Mouse (Mus musculus) kidney, postnatal 25 days (tissue): ENCODE results near the gene Zmiz1.
A peak's percentile ranks its signal among the peaks of the same experiment; 100 is the strongest.

Experiments used
- DNase-seq, 2 experiments: peaks; one replicate each; pipeline ENCODE4 v3.0.0; 2021; ENCODE audit warnings: mixed read lengths in 2 of 2

The Zmiz1 gene

DNA sequence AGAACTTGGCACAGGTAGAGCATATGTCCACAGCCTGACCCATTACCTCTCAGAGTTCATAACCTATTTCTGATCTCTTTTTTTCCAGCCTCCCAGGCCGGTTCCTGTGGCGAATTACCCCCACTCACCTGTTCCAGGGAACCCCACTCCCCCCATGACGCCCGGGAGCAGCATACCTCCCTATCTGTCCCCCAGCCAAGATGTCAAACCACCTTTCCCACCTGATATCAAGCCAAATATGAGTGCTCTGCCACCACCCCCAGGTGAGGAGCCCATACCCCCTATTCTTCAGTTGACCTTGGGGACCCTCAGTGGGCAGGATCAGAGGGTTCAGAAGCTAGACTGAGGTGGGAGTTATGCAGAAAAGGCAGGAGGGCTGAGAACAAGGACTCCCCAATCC lies 192.1 kb downstream of the Zmiz1 start:
- DNase-seq = no peak

DNA sequence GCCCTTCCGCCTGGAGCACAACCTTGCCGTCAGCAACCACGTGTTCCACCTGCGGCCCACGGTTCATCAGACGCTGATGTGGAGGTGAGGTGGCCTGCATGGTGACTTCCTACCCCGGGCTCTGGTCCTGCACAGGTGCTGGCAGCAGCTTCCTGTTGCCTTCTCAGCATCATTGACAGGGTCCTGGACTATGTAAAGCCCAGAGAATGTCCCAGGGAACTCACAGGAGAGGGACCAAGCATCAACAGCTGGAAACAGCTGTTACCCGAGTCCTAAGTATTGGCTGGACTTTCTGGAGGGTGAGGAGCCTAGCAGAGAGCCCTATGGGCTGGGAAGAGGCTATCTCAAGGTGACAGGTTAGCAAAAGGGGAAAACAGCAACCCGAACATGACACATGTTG lies 192.9 kb downstream of the Zmiz1 start:
- DNase-seq = no peak

DNA sequence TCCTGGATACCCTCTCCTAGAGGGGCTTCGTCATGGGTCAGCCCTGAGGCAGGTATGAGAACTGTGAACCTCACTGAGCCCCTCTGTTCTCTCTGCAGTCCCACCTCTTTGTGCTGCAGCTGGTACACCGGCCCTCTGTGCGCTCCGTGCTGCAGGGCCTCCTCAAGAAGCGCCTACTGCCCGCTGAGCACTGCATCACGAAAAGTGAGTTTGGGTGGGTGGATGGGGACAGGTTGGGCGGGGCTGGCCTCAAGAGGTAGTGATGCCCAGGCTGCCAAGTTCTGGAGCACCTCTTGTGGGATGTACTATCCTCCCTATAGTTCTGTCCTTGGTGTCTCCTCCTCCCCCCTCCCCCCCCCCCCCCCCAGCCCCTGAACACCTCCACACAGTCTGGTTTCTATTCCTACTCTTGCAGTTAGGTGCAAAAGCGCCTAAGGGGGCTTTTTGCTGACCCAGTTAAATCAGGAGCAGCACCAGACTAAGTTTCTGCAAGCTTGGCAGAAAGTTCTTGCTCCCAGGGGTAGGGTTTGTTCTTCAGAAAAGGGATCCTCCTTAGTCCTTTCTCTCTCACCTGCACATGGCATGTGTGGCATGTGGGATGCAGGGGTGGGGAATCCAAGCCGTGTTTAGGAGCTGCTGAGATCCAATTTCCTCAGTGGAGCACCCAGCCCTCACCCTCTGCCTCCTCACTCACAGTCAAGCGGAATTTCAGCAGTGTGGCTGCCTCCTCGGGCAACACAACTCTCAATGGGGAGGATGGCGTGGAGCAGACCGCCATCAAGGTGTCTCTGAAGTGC lies 195.6 kb downstream of the Zmiz1 start:
- no peak for DNase-seq

DNA sequence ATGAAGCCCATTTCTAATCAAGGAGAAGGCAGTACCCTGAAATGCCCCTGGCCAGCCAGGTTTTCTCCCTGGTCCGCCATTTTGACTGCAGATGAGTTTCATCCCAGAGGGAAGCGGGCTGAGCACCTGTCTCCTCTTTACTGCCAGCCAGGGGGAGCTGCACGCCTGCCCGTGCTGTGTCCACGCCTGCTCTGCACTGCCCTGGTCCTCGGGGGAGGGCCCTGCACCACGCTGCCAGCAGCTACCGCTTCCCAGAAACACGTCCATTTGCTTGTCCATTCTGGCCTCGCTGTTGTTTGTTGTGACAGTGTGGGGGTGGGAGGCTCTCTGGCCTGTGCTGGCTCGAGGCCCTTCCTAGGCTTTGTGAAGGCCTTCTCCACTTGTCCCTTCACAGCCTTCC lies 201.7 kb downstream of the Zmiz1 start:
- no peak for DNase-seq

DNA sequence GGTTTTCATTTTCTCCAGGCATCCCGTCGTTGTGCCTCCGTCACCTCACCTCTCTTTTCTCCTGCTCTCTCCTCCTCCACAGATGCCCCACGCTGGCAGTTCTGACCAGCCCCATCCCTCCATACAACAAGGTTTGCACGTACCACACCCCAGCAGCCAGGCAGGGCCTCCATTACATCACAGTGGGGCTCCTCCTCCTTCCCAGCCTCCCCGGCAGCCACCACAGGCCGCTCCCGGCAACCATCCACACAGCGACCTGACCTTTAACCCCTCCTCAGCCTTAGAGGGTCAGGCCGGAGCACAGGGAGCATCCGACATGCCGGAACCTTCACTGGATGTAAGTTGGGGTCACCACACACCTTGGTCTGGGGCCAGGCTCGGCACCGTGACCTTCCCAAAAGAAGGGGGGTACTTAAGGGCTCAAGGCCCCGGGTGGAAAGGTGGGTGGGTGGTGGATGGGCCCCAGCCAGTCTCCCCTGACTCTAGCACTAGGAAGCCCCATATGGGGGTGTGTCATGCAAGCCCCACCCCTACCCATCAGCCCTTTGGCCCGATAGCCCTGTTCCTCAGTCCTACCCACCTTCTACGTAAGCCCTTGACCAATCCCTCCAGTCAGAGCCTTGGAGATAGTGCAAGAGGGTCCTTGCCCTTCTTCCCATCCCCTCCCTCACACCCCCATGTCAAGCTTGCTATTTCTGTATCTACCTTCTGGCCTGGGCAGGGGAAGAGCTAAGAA lies 202.4 kb downstream of the Zmiz1 start:
- DNase-seq = no peak

DNA sequence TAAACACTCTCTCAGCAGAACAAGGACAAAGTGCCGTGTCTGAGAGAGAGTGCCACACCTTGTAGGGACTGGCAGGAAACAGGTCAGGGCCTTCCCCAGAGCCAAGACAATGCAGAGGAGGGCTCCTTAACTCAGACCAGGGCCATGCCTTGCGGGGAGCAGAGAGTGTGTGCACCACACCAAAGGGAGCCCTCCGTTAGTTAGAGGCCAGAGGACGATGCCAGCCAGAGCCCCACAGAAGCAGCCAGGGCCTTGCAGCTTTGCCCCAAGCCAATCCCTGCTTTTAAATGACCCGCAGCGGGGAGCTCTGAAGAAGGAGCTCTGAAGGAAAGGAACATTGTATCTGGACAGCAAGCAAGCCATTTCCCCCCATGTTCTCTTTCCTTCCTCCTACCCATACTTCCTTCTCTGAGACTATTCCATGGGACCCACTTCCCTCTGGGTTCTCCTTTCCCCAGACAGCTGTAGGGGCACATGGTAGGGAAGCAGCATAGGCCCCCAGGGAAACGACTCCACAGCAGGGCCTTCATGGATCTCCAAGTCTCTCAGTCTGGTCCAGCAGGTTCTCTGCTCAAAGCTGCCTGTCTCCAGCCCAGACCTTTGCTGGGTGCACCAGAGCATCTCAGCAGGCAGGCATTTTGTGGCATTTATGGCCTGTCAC lies 204.8 kb downstream of the Zmiz1 start:
- no peak for DNase-seq

DNA sequence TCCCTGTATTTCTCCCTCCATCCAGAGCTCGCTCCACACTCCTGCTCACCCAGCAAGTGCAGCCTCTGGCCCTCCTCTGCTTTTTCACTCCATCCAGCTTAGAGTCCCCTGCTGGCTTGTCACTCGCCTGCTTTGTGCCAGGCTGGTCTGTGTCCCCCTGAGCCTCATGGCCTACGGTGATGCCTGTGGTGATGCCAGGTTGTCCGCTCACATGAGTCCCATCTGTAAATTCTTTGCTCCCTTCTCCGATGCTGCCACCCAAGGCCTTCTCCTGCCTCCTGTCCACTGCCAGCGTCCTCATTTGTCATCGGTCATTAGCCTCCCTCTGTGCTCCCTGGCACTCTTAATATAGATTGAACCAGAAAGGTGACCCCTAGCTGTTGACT lies 205.3 kb downstream of the Zmiz1 start:
- DNase-seq = no peak

DNA sequence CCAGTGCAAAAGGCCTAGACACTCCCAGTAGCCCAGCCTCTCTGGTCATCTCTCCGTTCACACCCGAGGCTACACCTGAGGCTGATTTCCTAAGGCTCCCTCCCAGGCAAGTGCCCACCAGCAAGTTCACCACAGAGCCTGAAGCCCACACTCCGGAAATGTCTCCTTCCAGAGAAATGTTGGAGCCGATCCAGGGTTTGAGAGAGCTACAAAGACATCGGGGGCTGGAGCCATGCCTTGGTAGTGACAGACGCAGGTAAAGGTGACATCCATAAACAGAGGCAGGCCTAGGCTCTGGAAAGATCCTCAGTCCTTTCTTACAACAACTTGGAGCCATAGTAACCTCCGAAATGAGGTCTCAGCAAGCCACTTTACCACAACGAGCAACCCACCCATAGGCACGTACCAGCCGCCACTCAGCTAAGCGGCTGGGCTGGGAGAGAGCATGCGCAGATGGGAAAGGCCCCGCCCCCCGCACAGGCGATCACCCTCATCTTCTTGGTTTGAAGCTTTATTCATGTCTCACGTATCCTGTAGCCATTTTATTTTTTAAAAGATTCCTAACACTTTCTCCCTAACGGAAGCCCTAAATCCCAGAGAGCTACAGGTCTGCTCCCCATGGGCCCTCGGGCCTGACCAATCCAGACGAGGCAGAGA lies 206.5 kb downstream of the Zmiz1 start:
- no peak for DNase-seq

DNA sequence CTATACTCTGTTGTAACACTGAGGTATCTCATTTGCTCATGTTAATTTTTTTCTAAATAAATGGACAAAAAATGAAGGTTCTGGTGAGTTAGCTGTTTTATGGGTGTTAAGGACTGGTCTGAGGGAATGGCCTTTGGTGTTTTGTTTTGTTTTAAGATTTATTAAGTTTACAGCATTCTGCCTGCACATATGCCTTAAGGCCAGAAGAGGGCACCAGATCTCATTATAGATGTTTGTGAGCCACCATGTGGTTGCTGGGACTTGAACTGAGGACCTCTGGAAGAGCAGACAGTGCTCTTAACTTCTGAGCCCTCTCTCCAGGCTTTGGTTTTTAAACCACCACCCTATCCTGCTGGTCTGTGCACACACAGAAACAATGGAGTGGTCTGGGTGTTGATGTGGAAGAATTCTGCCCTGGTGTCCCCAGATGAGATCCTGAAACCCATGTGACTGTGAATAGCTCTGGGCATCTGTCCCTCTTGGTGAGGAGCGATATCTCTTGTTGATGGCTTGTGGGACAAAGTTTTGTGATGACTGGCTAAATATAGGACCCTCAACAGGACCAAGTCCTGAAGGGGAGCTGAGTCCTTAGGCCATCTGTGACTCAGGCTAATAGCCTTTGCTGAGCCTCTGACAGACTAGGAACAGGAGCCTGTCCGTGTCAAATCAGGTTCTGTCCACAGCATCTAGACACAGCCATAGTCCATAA lies 207.8 kb downstream of the Zmiz1 start:
- no peak for DNase-seq

DNA sequence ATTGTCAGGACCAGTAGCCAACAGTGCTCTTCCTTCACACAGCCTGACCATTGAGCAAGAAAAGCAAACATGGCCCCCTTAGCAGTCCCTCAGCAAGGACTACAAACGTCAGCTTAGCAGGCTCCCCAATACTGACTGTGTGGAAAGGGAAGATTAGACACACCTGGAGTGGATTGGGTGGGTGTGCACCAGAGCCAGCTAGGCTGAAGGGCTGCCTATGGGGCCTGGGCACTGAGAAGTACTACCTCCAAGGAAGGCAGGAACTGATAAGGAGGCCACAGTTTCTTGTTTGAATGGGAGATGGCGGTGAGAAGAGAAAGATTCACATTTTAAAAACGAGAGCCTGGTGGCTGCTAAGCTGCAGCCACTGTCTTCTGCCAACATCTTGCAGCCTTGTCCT lies 208.6 kb downstream of the Zmiz1 start:
- DNase-seq = no peak

DNA sequence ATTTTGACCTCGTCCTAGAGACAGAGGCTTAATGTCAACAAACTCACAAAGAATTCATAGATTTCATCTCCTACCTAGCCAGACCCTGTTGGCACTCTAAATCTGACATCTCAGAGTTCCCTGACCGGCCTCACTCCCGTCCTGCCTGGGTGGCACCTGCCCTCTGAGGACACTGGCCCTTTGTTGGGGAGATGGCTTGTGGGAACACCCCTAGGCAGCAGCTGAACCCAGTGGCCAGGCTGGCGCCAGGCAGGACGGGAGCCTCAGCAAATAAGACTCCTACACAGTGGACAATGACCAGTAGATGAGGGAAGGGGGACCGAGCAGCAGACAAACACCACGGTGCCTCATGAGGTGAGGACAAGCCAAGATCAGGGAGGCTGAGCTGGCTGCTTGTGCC lies 220.6 kb downstream of the Zmiz1 start:
- DNase-seq = peak in 1 of 2 experiments; percentile 58

DNA sequence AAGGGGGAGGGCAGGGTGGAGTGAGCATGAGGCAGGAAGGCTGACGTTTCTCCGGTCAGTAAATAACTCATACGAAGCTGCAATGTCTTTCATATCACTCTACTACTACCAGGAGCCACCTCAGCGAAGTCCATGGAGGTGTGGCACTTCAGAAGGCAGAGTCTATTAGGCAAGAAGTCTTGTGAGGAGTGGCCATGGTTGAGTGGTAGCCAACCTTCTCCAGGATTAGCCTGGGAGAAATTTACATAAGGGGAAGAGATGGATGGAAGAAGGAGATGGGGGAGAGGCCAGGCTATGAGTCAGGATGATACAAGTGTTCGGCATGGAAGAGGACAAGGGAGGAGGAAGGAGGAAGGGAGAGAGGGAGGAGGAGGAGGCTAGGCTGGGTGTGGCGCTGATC lies 223.0 kb downstream of the Zmiz1 start:
- no peak for DNase-seq

DNA sequence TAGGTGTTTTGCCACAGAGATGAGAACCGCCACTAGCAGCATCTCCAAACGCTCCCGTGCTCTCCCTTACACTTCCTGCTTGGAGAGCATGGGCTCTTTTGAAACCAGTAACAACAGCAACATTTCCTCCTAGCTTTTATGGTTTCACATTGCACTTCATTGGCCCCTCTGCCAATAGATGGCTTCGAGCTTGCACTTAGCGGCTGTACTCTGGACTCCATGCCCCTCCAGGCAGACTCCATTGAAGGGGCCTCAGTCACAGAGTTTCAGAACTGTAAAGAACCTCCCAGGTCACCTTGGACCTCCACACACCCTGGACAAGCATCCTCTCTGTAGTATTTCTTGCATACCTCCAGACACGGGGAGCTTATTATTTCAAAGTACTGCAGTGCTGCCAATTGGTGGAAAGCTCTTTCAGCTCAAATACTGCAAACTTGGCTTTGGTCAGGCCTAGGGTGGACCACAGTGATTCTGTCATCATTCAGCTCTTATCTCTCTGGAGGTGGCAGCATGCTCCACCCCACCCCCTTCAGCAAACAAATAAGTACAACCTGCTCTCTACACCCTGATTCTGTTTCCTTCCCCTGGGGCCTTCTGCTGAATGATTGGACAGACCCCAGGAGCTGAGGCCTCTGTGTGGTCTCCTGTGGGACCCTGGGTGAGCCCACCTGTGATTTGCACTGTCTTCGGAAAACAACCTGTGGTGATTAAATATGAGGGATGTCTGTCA lies 227.4 kb downstream of the Zmiz1 start:
- no peak for DNase-seq

DNA sequence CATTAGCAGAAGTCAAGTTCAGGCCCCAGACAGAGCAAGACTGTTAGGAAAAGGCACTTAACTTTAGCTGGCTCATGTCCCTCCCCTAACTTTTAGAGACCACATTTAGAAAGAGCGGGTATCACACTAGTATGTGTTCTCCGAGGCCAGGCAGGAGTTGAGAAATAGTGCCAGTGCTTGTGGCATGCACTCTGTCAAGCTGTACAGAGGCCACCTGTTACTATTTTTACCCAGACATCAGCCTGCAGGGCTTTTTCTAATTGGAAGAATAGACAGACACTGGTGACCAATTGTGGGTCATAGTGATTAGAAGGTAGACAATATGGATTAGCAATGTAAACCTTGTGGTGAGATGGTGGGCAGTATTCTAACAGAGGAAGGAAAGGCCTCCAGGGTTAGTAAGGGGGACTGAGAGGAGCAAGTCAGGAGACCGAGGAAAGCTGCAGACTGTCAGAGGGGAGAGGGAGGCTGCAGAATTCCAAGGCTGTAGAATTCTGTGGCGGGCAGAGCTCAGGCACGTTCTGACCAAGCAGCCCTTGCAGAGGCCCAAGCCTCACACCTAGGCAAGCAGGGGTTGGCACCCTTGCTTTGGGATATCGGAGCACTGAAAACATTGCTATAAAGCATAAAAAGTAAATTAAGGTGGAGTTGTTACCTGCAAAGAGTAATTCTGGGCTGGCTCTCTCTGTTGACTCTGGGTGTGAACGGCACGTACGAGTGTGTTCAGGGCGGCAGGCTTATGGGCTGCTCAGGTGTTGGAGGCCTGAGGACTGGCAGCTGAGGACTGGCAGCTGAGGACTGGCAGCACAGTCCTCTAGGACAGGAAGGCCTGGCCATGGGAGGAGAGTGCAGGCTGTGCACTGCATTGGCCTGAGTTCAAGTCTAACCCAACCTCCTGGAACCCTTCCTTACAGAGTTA lies 228.3 kb downstream of the Zmiz1 start:
- no peak for DNase-seq

DNA sequence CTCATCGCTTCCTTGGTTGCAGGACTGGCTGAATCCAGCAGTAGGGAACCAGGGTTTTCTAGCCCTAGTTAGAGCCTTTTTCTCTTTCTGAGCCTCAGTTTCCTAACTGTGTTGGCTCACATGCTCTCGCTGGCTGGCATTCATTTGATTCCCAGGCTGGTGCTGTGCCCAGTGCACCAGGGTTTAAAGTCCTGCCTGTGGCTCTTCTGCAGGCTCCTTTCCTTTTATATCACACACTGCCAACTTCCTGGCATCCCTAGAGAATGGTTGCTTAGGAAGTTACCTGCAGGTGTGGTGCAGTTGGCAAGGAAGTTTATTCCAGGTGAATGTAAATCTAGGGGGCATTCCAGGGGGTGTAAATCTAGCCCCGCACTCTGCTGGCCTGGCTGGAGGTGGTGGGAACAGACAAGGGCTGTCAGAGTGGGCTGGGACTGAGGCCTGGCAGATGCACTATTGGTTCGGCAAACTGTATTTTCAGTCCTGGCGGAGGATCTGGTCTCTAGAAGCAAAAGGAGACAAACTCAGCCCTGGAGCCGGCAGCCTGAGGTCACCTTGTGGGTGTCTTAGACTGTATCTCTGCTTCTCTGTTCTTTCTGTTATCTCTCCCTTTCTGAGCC lies 234.4 kb downstream of the Zmiz1 start:
- DNase-seq = peak; percentile 41 to 58

DNA sequence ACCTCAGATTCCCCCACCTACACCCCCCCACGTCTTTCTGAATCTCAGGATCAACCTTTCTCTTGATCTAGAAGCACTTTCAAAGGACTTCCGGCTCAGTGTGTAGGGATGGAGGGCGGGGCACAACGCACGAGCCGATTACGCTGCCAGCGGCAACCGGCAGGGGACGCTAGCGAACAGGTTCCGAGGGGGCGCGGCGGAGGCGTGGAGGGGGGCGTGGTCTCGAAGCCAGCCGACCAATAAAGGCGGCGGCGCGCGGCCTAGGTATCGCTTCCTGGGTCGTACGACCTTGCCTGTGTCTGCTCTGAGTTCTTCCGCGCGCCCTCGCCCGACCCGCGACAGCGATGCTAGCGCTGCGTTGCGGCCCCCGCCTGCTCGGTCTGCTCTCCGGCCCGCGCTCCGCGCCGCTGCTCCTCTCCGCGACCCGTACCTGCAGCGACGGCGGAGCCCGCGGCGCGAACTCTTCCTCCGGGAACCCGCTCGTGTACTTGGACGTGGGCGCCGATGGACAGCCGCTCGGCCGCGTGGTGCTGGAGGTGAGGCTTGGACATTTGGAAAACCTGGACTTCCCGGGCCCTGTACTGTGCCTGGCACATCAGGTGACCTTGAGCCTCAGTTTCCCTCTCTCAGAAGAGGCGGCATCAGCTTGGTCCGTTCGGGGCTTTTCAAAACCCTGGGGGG lies 235.0 kb downstream of the Zmiz1 start, which contains the start of gene Ppif:
Gene Ppif (plus strand): TSS at position 267 of the 681 bp plus-strand sequence.
- peak; percentile 96 for DNase-seq

DNA sequence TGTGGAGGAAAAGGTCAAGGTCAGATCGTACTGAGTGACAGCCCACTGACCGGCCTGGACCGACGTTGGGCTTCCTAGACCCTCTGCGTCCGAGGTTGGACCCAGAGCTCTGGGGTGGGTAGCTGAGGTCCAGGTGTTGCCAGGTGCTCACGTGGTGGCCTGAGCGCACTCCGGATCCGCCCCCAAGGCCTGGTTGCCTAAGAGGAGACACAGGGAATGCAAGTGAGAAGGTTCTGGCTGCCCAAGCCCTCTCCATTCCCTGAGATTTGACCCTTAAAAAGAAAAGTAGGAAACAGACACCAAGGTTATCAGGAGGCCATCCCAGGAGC lies 235.5 kb downstream of the Zmiz1 start:
- peak; percentile 67 to 85 for DNase-seq

DNA sequence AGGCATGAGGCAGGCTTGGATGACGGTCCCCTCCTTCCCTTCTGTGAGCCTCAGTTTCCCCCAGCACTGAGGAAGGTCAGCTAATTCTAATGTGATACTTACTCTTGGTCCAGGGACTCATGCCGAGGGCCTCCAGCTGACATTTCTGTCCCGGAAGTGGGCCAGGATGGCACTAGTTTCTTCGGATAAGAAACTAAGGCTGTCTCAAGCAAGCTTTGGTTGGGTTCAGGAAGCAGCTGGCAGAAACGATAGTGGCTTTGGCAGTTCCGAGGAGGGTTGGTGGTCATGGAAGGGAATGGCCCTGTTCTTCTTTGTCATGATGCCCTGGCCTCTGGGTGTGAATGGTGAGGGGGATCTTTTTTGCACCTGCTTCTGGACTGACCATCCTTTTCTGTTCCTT lies 236.1 kb downstream of the Zmiz1 start:
- DNase-seq = no peak

DNA sequence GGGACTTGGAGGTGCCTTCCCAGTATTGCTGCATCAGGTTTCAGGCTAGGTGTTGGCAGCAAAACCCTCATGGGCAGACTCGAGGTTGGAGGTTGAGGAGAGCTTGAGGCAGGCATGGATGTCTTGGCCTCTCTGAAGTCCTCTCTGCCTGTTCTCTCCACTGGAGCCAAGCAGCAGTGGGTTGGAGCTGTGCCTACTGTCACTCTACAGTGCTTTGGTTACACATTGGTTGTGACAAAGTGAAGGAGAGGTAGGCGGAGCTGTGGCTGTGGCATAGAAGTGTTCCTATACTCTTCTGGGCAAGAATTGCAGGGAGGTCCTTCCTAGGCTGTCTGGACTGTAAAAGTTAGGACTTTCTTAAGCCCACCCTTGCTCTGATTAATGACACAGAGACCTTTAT lies 237.4 kb downstream of the Zmiz1 start:
- no peak for DNase-seq

DNA sequence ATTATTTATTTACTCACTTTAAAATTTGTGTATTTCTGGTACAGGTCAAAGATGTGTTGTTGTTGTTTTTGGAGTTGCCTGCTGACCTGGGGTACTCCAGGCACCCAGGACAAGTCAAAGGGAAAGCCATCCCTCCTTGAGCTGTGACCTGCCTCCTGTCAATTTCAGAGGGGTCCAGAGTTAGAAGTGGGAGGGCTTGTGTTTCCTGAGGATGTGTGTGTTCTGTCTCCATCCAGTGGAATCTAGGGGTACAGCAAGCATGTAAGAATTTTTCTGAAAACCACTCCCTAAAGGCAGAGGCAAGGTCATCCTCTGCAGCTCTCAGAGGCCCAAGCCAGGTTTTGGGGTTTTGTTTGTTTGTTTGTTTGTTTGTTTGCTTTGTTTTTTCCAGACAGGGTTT lies 243.0 kb downstream of the Zmiz1 start:
- DNase-seq = peak in 1 of 2 experiments; percentile 19
